Mouse (Mus musculus) activated CD4-positive, CD25-positive, alpha-beta regulatory T cell, adult 4 months (primary cell): ENCODE results near the gene Il13. TPM values are rescaled to one million over a fixed set of nuclear protein-coding genes. Genes with fewer than 3 reads are reported as not detected.

ENCODE experiments used
- ATAC-seq: one replicate; pipeline ENCODE4 v1.8.0; 2017
- polyA plus RNA-seq, 2 experiments: library from polyadenylated mRNA; unstranded; fragments of 100-300 nt; shearing (Covaris generic); gene quantifications; one replicate each; pipeline ENCODE4 v1.2.1; 2017

Il13 gene
- polyA plus RNA-seq, 2 experiments from 2014 or later, result not detected

- peak; percentile 61 for ATAC-seq
Measured at GRCm38 (mm10) chr11:53627859-53628258, 6.6 kb downstream of the Il13 start.

DNA sequence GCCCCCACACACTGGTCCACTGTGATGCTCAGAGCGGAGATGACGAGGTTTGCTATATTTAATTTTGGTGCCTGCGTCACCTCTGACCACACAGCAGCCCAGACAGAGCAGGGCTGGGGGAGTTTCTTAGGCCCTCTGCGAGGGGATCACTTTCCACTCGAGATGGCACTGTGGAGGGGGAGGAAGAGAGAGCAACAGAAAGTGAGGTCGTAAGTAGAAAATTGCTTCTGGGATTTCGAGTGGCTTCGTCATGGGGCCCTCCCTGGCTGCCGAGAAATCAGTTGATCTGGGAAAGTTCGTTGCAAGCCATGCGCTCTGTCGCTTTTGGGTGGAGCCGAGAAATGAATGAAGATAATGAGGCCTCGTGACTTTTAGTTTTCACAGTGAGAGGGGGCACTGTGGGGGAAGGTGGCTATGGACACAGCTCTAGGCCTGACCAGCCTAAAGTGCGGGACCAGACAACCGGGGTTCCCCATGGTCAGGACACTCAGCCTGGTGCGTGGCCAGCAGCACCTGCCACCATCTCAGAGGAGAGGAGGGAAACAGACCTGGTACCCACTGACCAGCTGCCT, 7.6 kb downstream of the Il13 start:
- ATAC-seq, result no peak

DNA sequence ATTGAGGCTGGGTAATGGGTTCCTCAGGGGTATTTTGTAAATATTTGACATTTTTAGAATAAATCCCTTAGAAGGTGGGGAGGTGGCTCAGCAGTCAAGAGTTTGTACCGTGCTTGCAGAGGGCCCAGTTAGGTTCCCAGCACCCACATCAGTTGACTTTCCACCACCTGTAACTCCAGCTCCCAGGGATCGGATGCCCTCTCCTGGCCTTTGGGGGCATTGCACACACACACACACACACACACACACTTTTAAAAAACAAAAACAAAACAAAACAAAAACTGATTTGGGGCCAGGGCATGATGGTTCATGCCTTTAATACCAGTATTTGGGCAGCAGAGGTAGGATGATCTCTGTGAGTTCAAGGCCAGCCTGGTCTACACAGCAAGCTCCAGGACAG, 10.4 kb downstream of the Il13 start:
- no peak for ATAC-seq

DNA sequence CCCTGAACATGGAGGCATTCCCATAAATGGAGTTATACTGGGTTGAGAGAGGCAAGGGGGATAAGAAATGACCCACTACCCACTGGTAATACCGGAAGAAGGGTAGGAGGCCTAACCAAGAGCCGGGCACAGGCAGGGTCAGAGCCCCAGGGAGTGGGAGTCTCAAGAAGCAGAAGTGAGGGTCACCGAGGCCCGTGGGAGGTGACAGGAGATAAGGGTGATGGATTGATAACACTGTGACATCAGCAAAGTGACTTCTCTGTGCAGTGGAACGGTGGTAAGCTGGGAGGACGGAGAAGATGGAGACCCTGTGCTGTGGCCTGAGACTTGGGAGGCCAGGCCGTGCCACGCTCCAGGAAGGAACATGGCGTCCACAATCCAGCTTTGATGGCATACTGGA, 10.9 kb downstream of the Il13 start:
- ATAC-seq, result no peak

DNA sequence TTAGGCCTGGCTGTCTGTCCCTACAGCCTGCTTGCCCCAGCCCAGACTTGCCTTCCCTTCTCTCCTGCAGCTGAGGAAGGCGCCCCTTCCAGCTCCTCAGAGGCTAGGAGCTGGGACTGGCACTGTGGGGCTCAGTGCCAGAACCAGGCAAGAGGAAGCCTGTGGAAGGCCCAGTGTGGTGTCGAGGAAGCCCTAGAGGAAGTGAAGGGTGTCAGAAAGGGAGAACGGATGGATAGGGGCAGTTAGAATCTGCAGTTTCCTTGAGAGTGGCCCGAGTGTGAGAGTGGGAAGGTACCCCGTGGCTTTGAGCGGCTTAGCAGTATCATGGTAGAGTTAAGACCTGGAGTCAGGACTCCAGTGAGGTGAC, 12.1 kb downstream of the Il13 start:
- ATAC-seq, result no peak

DNA sequence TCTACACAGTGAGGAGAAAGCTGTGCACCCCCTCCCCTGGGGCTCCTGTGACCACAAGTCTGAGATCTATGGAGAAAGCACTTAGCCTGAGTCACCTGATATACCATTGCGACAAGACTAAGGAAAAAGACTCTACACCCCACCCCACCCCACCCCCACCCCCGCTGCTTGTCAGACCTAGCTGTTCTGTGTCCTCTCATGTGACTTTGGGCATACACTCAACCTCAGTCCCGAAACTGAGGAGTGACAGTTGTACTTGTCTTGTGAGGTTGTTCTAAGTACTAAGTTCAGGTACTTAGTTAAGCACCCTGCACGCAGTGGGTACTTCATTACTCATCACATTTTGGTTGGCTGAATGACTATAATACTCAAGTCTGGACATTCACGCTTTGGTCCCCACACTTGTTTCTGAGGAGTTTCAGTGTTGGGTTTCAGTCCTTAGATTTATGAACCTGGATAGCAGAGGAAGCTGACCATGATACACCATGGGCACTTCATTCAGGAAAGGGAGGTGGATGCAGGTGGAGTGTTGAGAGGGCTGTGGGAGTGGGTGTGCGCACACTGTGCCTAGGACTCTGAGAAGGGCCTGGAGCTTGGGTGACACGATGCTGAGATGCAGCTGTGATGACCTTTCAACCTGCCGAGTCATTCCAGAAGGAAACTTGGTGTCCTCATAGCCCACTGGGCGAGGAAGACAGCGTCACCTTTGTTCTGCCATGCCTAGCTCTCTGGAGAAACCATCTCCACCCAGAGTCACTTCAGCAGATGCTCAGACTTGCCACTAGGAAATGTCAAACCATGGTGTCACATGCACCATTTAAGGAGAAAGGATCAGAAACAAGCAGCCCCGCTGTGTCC, 12.7 kb downstream of the Il13 start:
- ATAC-seq, result no peak

DNA sequence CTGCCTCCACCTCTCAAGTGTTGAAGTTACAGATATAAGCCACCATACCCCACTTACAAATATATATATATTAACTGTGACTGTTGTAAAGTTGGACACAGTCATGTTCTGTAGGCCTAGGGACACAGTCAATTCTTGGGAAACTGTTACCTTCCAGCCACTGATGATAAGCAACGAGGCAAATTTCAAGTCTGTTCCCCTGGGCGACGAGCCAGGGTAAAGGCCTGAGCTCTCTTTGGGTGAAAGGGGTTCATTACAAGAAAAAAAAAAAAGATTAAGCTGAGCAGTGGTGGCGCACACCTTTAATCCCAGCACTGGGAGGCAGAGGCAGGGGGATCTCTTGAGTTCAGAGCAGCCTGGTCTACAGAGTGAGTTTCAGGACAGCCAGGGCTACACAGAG, 14.4 kb downstream of the Il13 start:
- no peak for ATAC-seq

DNA sequence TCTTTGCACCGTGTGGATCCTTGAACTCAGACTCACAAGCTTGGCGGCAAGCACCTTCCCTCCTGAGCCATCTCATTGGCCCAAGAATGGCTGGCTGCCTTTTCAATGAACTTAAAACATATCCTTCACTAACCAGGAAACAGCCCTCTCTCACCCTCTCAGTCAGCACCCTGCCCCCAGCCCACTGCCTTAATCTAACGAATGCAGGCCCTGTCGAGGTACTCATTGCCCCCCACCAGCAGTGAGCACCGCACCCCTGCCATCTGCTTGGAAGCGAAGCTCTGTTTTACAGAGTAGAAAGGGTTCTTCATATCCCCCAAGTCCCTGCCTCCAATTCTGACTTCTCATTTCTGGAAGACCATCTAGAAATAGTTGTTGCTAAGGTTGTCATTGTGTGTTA, 15.1 kb downstream of the Il13 start:
- no peak for ATAC-seq

GRCm38 (mm10) chr11:53618619-53619198, 15.8 kb downstream of the Il13 start, which contains the start of gene Il4:
Gene Il4 (minus strand): TSS chr11:53618669.
- ATAC-seq, result no peak

GRCm38 (mm10) chr11:53617562-53618109, 16.9 kb downstream of the Il13 start:
- ATAC-seq, result no peak

DNA sequence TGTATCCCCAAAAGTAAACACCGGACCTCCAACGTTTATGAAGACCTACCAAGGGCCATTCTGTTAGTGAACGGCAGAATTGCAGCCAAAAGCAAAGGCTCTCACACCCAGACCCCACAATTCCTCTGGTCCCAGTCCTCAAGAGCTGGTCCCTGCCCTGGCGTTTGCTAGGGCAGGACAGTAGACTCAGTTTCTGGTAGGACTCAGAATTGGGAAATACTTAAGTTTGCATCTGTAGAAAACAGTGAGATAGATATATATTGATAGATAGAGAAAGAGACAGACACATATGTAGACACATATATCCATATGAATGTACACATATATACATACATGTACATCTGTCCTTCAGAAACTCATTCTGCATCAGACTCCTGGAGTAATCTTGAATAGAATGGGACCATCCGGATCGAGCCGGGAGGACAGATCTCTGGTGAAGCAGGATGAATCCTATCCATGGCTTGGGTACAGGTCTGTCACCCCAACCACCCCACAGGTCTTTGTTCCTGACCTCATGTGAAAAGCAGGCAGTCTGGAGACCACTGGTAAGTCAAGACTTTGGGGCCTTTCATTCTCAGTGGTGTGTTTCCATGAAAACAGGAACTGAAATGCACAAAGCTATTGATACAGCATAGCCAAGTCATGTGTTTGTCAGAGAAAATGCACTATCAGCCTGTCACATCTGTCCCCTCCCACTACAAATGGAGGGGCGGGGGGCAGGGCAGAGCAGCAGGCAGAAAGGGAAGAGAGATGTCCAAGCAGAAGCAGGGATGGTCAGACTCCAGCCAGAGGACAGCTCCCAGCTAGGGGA, 17.5 kb downstream of the Il13 start:
- no peak for ATAC-seq

GRCm38 (mm10) chr11:53615575-53615974, 18.9 kb downstream of the Il13 start:
- ATAC-seq, result no peak

GRCm38 (mm10) chr11:53615172-53615571, 19.3 kb downstream of the Il13 start:
- ATAC-seq, result no peak

DNA sequence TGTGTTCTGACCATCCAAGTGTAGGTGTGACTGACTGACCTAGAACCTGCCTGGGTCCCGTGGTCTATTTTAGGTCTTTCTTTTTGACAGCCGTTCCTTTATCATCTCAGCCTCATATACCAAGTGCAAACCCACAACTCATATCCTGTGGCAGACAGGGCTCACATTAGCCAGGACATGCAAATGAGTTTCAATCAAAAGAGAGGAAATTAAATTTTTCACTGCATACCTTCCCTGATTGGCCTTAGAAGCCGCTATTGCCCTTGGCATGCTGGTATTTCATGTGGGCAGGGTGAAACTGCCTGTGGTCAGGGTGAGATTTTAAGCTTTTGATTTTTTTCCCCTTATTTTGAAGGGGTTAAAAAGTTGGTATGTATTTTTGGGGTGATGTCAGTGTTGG, 24.8 kb downstream of the Il13 start:
- peak; percentile 58 for ATAC-seq

DNA sequence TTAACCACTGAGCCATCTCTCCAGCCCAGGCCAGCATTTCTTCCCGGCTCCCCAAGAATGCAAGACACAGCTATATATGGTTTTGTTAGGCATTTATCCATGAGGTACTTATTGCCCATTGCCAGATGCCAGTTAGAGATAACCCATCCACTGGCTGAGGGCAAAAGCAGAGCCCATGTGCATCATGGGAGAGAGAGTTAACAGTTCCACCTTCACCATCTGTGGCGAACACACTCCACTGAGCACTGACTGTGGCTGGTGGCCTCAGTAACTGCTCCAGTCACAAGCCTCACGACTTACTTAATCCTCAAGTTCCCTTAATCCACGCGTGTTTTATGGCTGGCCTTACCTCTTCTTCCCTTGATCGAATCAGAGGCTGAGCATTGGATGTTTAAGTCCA, 25.3 kb downstream of the Il13 start:
- no peak for ATAC-seq

DNA sequence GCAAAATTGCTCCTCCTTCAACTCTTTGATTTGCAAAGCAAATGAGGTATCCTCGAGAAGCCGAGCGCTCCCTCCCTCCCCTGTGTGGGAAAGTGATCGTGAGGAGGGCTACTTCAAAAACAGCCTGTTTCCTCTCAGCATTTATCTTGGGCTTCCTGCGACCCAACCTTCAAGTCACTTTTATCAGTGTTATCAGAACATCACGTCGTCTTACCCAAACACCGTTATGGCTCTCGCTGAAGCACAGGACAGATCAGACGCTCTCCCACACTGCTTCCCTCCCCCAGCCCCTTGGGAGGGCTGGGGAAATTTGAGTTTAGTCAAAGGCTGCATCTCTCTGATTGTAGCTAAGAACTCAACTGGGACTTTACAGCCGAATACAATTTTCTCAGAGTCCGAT, 28.9 kb downstream of the Il13 start:
- peak; percentile 52 for ATAC-seq

- ATAC-seq, result no peak
Measured at GRCm38 (mm10) chr11:53604983-53605382, 29.5 kb downstream of the Il13 start.

GRCm38 (mm10) chr11:53591116-53591515, 43.4 kb downstream of the Il13 start:
- ATAC-seq, result no peak

GRCm38 (mm10) chr11:53590368-53590768, 44.1 kb downstream of the Il13 start:
- peak; percentile 88 for ATAC-seq

DNA sequence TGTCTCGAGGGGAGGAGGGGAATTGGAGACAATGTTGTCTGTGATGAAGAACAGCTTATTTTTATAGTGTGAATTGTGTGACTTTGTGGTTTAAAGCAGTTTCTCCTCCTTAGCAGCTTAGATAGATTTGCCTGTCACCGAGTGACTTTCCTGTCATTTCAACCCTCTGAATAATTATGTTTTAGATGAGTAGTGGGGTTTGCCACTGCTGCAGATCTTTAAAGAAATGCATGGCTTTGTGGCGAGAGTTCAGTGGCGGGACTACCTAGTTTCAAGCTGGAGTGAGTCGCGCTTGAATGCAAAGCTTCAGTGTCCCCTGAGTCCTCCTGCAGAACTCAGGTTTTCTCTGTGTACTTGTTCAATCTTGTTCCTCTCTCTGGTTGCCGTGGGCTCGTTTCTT, 46.2 kb downstream of the Il13 start:
- ATAC-seq, result no peak

- ATAC-seq, result no peak
Measured at GRCm38 (mm10) chr11:53585510-53585909, 49.0 kb downstream of the Il13 start.

- no peak for ATAC-seq
Measured at GRCm38 (mm10) chr11:53584849-53585248, 49.7 kb downstream of the Il13 start.

DNA sequence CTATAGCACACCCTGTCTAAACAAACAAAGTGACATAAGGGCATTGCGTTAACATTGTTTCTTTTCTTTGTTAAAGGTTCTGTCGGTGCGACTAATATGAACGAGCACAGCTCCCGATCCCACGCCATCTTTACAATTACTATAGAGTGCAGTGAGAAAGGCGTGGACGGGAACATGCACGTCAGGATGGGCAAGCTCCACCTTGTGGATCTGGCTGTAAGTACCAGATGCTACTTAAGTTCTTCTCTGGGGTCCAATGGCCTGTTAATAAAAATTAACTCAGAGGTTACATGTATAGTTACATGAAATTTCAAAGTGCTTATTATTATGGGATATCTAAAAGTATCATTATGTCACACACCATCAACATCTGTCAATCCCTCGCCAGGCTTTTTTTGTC, 51.4 kb downstream of the Il13 start:
- no peak for ATAC-seq
